Mouse (Mus musculus): ENCODE measurements around the gene Inka1. TPM values are rescaled to one million over a fixed set of nuclear protein-coding genes. Genes with fewer than 3 reads are reported as not detected.
"Not testable (repeated sequence)": the region's sequence is repeated elsewhere in the genome, so short reads cannot be mapped to it uniquely, and the experiment has no call there.

The Inka1 gene
- polyA plus RNA-seq (2012; rRNA removed): 4.8 and 7.4 TPM in 2 replicates

DNA sequence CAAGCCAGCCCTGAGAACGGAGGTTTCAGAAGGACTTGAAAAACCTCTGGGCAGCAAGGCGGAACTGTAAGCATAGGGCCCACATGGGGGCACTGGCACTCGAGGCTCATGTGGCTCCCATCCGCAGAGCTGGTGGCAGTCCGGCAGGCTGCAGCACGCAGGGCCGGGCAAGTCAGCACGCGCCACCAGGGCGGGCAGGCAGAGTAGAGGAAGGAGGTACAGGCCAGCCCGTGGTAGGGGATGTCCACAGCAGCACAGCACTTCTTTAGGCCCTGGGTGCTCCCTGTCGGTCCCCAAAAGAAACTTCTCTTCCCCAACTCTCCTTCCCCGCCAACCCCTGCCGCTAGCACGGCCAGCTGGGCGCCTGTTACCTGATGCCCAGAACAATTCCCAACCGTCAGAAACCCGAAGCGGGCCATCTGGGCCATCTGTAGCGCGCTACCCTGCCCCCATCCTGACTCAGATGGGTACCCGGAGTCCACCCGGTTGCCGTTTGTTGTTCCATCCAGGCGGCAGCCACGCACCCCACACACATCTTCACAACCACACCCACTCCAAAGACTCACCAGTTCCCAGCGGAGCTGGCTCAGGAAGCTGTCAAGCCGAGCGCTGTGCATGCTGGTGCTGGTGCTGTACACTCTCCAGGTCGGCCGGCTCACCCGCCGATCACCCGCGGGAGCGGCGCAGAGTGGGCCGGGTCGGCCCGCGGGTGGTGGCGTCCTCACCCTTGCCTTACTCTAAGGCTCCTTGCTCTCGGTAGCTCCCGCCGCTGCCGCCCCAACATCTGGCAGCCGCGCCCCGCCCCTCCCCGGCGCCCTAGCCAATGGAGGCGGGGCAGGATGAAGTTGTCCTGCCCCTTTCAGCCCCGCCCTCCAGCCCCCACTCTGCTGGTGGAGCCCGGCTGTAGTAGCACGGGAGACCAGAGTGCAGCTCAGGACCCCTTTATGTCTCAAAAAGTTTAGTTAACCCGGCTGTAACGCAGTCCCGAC is at the start of gene Inka1:
TSS of gene Inka1 (minus strand) at position 749 of the 989 bp plus-strand sequence.
- TF ChIP-seq POLR2A (IDR thresholded peaks at IDR 0.05; ENCODE audit: extremely low read depth, insufficient read depth, low read length) (no peak), CTCF (IDR thresholded peaks at IDR 0.05; ENCODE audit: extremely low read depth, insufficient read depth, low read length) (no peak)
- Histone ChIP-seq H3K27ac (ENCODE audit: insufficient read depth, low read length) (peak within 1 kb of the TSS; percentile 97), H3K4me1 (ENCODE audit: control insufficient read depth, insufficient read depth, low read length) (peaks cover 8% of the 10 kb centered on the region), H3K4me3 (ENCODE audit: insufficient read depth, low read length) (peak within 1 kb of the TSS; percentile 41)

DNA sequence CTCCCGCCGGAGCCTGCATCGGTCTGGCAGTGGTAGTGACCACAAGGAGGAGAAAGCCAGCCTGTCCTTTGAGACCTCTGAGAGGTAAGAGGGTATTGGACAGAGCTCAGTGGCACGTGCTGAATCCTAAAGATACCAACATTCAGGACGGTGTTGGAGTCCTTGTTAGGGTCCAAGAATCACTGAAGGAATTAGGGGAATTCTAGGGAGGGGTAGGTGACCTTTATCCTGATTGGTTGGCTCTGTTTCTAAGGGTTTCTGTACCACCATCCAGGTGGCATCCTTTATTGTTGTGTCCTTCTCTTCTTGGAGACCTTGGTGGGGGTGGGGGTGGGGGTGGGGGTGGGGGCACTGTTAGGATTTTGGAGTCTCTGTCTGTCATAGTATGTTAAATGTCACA is 46.4 kb upstream of the Inka1 start:
- TF ChIP-seq CTCF (IDR thresholded peaks at IDR 0.05; ENCODE audit: extremely low read depth, insufficient read depth, low read length) (no peak), POLR2A (IDR thresholded peaks at IDR 0.05; ENCODE audit: extremely low read depth, insufficient read depth, low read length) (no peak)
- Histone ChIP-seq H3K4me1 (ENCODE audit: control insufficient read depth, insufficient read depth, low read length) (no peaks in the 10 kb centered on the region), H3K4me3 (ENCODE audit: insufficient read depth, low read length) (no peak overlapping the region), H3K27ac (ENCODE audit: insufficient read depth, low read length) (no peak overlapping the region)

DNA sequence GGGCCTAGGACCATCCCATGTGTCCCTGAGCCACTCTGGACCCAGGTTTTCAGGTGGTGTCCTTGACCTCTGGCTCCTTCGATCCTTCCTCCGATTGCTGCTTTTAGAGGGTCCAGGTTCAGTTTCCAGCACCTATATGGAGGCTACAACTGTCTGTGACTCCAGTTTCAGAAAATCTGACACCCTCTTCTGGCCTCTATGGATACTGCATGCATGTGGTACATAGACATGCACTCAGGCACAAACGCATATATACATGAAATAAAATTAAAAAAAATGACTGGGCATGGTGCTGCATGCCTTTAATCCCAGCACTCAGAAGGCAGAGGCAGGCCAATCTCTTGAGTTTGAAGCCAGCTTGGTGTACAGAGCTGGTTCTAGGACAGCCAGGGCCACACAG is 42.2 kb upstream of the Inka1 start:
- no peak overlapping the region for H3K27ac ChIP-seq (ENCODE audit: insufficient read depth, low read length)
- TF ChIP-seq CTCF (IDR thresholded peaks at IDR 0.05; ENCODE audit: extremely low read depth, insufficient read depth, low read length) (no peak), POLR2A (IDR thresholded peaks at IDR 0.05; ENCODE audit: extremely low read depth, insufficient read depth, low read length) (no peak)
- H3K4me3 ChIP-seq (ENCODE audit: insufficient read depth, low read length): no peak overlapping the region

DNA sequence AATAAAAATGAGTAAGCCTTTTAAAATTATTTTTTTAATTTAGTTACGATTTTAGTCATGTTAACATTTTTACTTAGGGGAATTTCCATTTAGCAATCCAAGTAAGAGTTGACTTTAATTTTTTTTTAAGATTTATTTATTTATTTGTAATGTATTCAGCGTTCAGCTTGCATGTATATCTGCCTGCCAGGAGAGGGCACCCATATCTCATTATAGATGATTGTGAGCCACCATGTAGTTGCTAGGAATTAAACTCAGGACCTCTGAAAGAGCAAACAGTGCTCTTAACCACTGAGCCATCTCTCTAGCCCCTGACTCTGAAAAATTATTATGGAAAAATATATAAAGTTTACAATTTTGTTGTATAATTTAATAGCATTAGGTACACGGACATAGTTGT is 40.9 kb upstream of the Inka1 start:
- TF ChIP-seq POLR2A (IDR thresholded peaks at IDR 0.05; ENCODE audit: extremely low read depth, insufficient read depth, low read length) (no peak), CTCF (IDR thresholded peaks at IDR 0.05; ENCODE audit: extremely low read depth, insufficient read depth, low read length) (no peak)
- no peak overlapping the region for H3K27ac ChIP-seq (ENCODE audit: insufficient read depth, low read length)
- H3K4me3 ChIP-seq (ENCODE audit: insufficient read depth, low read length): no peak overlapping the region
- H3K4me1 ChIP-seq (ENCODE audit: control insufficient read depth, insufficient read depth, low read length): peaks cover 2% of the 10 kb centered on the region; the same call in 1 of the 2 replicates

More for the DNA sequence above, 42.2 kb upstream of the Inka1 start:
- H3K4me1 ChIP-seq (ENCODE audit: control insufficient read depth, insufficient read depth, low read length): no peaks in the 10 kb centered on the region

DNA sequence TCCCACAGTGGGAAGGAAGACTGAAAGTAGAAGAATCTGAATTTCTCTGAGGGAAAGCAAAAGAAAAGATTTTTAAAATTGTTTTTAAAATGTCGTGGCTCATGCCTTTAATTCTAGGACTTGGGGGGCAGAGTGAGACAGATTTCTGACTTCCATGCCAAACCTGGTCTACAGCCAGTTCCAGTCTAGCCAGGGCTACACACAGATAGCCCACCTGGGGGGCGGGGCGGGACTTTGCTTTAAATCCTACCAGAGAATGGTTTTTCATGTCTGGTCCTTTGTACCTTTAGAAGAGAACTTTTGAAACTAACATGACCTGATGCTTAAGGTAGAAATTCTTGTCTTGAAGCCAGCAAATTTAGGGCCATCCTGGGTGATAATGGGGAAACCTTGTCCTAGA is 37.5 kb upstream of the Inka1 start:
- Histone ChIP-seq H3K4me3 (ENCODE audit: insufficient read depth, low read length) (no peak overlapping the region), H3K27ac (ENCODE audit: insufficient read depth, low read length) (no peak overlapping the region), H3K4me1 (ENCODE audit: control insufficient read depth, insufficient read depth, low read length) (peaks cover 4% of the 10 kb centered on the region)
- TF ChIP-seq POLR2A (IDR thresholded peaks at IDR 0.05; ENCODE audit: extremely low read depth, insufficient read depth, low read length) (no peak), CTCF (IDR thresholded peaks at IDR 0.05; ENCODE audit: extremely low read depth, insufficient read depth, low read length) (no peak)

DNA sequence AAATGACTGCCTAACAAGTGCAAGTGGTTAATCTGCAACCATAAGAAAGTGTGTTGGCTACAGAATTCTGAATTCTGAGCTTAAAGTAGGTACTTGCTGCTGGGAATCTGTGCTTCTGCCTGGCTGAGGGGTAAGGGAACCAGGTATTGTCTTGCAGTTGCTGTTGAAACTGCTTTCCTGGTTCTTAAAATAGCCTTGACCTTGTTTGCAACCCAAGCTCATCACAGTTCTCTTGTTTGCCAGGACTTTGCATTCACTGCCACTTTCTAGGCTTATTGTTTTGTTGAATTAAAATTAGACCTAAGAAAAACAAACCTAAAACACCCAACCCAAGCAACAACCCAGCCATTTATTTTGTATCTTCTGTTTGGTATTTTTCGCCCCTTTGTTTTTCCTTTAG is 35.1 kb upstream of the Inka1 start:
- Histone ChIP-seq H3K4me3 (ENCODE audit: insufficient read depth, low read length) (no peak overlapping the region), H3K4me1 (ENCODE audit: control insufficient read depth, insufficient read depth, low read length) (peaks cover 10% of the 10 kb centered on the region), H3K27ac (ENCODE audit: insufficient read depth, low read length) (no peak overlapping the region)
- no peak for TF ChIP-seq CTCF (IDR thresholded peaks at IDR 0.05; ENCODE audit: extremely low read depth, insufficient read depth, low read length)
- TF ChIP-seq POLR2A (IDR thresholded peaks at IDR 0.05; ENCODE audit: extremely low read depth, insufficient read depth, low read length): no peak

DNA sequence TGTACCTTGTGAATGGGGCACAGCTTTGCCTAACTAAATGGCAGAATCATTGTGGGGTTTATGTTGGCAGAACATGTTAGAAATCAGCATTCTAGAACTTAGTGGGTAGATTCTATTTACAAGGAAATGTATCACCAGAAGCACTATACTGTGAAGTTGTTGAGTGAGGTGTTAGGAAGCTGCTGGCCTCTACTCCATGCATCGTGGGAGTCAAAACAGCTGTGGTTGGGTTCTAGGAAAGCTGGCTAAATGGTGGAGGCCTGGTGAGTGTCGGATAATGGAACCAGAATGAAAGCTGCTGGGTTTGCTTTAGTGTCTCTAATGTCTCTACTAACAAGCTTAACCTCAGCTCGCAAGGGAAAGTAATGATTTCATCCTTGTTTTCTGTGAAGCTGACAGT is 31.4 kb upstream of the Inka1 start:
- Histone ChIP-seq H3K27ac (ENCODE audit: insufficient read depth, low read length) (no peak overlapping the region), H3K4me3 (ENCODE audit: insufficient read depth, low read length) (no peak overlapping the region), H3K4me1 (ENCODE audit: control insufficient read depth, insufficient read depth, low read length) (peaks cover 10% of the 10 kb centered on the region)
- no peak for TF ChIP-seq POLR2A (IDR thresholded peaks at IDR 0.05; ENCODE audit: extremely low read depth, insufficient read depth, low read length)
- TF ChIP-seq CTCF (IDR thresholded peaks at IDR 0.05; ENCODE audit: extremely low read depth, insufficient read depth, low read length): no peak

DNA sequence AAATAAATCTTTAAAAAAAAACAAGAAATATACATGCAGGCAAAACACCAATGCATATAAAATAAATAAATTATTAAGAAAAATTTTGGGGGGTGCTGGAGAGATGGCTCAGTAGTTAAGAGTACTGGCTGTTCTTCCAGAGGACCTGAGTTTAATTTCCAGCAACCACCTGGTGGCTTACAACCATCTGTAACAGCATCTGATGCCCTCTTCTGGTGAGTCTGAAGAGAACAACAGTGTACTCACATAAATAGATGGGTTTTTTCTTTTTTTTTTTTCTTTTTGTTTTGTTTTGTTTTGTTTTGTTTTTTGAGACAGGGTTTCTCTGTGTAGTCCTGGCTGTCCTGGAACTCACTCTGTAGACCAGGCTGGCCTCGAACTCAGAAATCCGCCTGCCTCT is 27.9 kb upstream of the Inka1 start:
- not testable (repeated sequence) for H3K4me1 ChIP-seq (ENCODE audit: control insufficient read depth, insufficient read depth, low read length); H3K4me3 ChIP-seq (ENCODE audit: insufficient read depth, low read length); H3K27ac ChIP-seq (ENCODE audit: insufficient read depth, low read length)

DNA sequence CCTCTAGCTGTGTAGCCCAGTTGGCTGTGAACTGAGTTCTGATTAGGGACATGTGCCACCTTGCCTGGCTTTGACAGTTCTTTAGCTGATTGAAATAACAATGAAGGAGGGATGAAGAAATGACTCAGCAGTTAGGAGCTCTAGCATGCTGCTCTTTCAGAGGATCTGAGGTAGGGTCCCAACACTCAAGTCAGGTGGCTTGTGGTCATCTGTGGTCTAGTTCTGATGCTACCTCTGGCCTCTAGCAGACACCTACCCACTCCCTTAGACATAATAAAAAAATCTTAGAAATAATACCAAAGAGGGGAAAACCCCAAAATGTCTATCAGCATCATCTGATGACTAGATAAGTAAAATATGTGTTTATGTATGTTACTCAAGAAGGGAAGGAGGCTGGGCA is 24.7 kb upstream of the Inka1 start:
- Histone ChIP-seq H3K27ac (ENCODE audit: insufficient read depth, low read length) (no peak overlapping the region), H3K4me1 (ENCODE audit: control insufficient read depth, insufficient read depth, low read length) (peaks cover 8% of the 10 kb centered on the region), H3K4me3 (ENCODE audit: insufficient read depth, low read length) (no peak overlapping the region)
- TF ChIP-seq POLR2A (IDR thresholded peaks at IDR 0.05; ENCODE audit: extremely low read depth, insufficient read depth, low read length): no peak
- TF ChIP-seq CTCF (IDR thresholded peaks at IDR 0.05; ENCODE audit: extremely low read depth, insufficient read depth, low read length): no peak

DNA sequence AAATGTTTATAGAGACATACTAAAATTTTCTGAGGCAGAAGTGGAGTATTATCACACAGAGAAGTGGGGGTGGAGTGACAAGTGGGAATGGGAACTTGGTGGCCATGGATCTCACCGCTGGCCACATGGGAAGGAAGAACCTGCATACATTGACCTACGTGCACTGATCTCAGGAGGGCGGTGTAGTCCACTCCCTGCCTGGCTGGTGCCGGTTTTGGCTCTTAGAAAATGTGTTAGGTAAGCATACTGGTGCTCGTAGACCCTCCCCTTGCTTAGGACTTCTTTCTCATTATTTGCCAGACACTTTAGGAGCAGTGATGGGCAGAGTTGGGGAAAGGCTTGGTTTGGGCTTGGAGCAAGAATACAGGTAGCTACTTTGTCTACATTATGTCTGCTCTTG is 22.4 kb upstream of the Inka1 start:
- TF ChIP-seq POLR2A (IDR thresholded peaks at IDR 0.05; ENCODE audit: extremely low read depth, insufficient read depth, low read length): no peak
- no peak for TF ChIP-seq CTCF (IDR thresholded peaks at IDR 0.05; ENCODE audit: extremely low read depth, insufficient read depth, low read length)
- no peak overlapping the region for H3K4me3 ChIP-seq (ENCODE audit: insufficient read depth, low read length)
- no peak overlapping the region for H3K27ac ChIP-seq (ENCODE audit: insufficient read depth, low read length)
- peaks cover 12% of the 10 kb centered on the region for H3K4me1 ChIP-seq (ENCODE audit: control insufficient read depth, insufficient read depth, low read length)

All from cortical plate, adult 2 months (tissue).